Mouse (Mus musculus) heart, postnatal 10 days (tissue): ENCODE measurements around the gene Ireb2. TPM values are rescaled to one million over a fixed set of nuclear protein-coding genes. Genes with fewer than 3 reads are reported as not detected.
"Not testable (repeated sequence)": the region's sequence is repeated elsewhere in the genome, so short reads cannot be mapped to it uniquely, and the experiment has no call there.

ENCODE experiments used
- DNase-seq, 2 experiments: peaks; one replicate each; pipeline ENCODE4 v3.0.0; 2021
- intact Hi-C: fragments of 180-260 bp; cut with DNase I; formaldehyde crosslinking; loops from one replicate; pipeline ENCODE4 v1.15.1; 2025
- total RNA-seq, 2 experiments: library from RNA; stranded (reverse); gene quantifications; 2 replicates each; pipeline ENCODE4 v1.2.3; 2021

The Ireb2 gene
- 10 to 100 TPM; 43.7 to 48.7 TPM for total RNA-seq

GRCm38 (mm10) chr9:54863363-54864281 lies at the start of gene Ireb2:
TSS of gene Ireb2 (plus strand) at chr9:54863789.
- intact Hi-C loops: loop anchor here (5.0 kb wide), 1 partner anchor 89 kb away; the partner anchor contains the start of genes AY074887 and Psma4
- peak; percentile 100 for DNase-seq

DNA sequence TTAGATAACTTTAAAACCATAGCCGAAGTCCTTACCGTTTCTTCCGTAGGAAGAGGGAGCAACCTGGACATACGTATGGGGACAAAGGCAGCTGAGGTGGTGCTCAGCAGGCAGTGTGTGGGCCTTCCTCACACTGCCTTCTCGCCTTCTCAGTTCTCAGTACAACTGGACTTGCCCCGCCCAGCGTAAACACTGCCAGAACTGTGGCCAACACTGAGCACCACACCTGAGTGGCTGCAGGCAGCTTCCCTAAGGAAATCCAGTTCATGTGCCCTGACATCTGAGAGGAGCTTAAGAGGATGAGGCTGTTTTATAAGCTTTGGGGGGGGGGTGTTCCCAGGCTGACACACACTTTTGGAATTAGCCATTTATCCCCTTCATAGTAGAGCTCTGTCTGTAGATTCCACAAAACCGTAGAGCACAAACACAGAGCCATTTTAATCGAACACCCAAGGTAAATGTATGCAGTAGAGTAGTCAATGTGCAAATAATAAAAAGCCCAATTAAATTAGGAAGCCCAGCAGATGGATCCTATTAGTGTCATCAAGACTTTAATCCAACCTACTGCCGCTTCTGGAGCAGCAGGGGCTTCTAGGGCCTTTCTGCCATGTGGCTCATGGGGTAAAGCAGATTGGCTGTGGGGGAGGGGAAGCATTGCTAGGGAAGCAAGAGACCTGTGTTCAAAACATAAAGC lies 46.9 kb upstream of the Ireb2 start:
- no peak for DNase-seq
- intact Hi-C loops: no loop called here

DNA sequence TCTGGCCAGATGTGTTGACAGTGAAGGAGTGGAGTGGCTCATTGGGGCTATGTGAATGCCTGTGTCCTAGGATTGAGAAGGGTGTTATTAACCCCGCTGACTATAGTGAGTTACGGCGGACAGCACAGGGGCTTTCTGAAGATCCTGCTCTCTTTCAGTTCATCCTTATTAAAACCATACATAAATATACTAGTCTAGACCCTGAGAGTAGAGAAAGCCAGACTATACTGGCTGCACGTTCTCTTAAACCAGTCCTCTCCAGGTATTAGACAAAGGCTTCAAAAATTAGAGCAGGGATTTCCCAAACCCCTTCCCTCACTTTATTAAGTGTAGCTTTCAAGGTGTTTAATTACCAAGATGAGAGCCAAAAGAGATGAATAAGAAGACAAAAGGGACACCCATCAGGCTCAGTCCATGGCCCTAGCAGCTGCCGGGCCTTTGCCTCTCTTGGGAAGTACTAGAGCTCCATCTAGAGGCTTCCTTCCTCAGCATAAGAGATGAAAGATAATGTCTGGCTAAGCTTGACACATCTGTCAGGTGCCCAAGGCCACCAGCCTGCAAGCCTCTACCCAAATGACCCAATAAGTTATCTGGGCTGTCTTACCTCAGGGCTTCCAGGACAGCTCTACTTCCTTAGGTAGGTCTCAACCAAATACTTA lies 42.0 kb upstream of the Ireb2 start:
- peak; percentile 48 to 66 for DNase-seq
- intact Hi-C loops: loop anchor here (1.0 to 10.0 kb wide), 2 partner anchors 83 to 207 kb away; no protein-coding TSS in a partner anchor

GRCm38 (mm10) chr9:54829760-54830159 lies 33.8 kb upstream of the Ireb2 start:
- DNase-seq: peak in 1 of 2 experiments; percentile 8

DNA sequence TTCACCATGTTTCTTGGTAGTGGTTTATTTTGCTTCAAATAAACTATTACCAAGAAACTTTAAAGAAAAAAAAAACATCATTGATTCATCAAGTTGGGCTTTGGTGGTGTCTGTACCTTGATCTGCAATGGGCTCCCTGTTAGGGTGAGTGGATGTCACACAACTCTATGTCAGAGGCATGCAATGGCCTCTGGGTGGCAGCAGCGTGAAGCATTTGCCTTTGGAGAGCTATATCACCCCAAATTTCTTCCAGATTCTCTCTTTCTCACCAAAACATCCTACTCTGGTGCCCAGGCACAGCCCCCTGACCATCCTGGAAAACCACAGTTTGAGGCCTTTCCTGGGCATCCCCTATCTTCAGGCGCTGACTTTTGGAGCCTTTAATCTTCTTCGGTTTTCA lies 33.0 kb upstream of the Ireb2 start:
- peak; percentile 24 to 61 for DNase-seq
- intact Hi-C loops: loop anchor here (2.0 kb wide), 2 partner anchors 66 to 280 kb away; no protein-coding TSS in a partner anchor

More at GRCm38 (mm10) chr9:54829760-54830159, 33.8 kb upstream of the Ireb2 start:
- intact Hi-C loops: loop anchor here (2.0 to 10.0 kb wide), 3 partner anchors 67 to 281 kb away; no protein-coding TSS in a partner anchor

DNA sequence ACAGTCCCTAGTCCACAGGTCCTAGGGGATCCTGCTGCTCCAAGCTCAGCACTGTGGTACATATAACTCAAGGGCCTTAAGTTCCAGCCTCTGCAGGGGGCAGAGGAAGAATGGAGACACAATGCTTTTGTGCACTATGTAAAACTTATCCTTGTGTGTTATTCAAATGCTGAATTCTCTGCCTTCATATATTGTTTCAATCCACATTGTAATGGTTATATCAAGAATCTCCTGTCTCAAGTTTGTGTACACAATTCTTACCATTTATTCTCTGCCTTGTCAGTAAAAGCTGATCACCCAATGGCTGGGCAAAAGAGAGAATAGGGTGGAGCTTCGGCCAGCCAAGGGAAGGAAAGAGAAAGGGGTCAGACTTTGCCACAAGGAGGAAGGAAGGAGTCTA lies 29.8 kb upstream of the Ireb2 start:
- DNase-seq: no peak
- intact Hi-C loops: no loop called here

GRCm38 (mm10) chr9:54835951-54836717 lies 27.5 kb upstream of the Ireb2 start:
- DNase-seq, intact Hi-C loops: not testable (repeated sequence)

DNA sequence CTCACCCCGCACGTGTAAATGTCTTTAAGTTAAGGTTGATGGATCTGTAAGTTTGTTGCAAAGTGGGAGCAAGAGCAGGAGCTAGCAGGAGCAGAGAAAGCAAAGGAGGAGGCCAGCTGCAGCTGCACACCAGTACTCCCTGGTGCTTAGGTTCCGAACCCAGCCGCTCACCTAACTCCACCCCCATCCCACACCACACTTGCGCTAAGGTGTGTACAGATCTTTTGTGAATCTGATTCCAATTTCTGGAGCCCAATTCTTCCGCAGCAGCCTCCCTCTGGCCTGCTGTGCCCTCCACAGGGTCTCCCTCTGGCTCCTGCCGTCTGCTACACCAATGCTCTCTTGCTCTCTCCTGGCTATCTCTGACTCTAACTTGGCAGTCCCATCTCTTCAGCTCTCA lies 25.8 kb upstream of the Ireb2 start:
- intact Hi-C loops: no loop called here
- DNase-seq: no peak

- intact Hi-C loops: no loop called here
- no peak for DNase-seq
These were observed 23.4 kb upstream of the Ireb2 start for GRCm38 (mm10) chr9:54840145-54840544.

DNA sequence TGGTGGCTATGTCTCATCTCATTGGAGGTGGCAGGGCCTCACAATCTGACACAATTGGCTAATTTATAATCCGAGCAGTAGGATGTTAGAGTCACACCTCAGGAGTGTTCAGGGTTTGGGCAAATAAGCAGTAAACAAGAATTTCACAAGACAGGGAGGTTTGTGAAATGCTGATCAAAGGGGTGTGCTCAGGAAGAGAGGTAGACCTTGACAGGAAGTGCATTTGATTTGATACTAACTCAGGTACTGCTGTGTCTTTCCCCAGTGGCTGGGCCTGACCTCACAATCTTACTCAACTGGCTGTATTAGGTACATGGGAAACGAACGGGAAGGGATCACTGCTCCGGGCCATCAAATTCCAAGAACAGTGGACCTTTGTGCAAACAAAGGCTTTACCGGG lies 21.3 kb upstream of the Ireb2 start:
- intact Hi-C loops: no loop called here
- no peak for DNase-seq

GRCm38 (mm10) chr9:54843887-54844286 lies 19.7 kb upstream of the Ireb2 start:
- intact Hi-C loops: no loop called here
- DNase-seq: no peak

GRCm38 (mm10) chr9:54844556-54845176 lies 18.9 kb upstream of the Ireb2 start:
- no peak for DNase-seq
- intact Hi-C loops: no loop called here

DNA sequence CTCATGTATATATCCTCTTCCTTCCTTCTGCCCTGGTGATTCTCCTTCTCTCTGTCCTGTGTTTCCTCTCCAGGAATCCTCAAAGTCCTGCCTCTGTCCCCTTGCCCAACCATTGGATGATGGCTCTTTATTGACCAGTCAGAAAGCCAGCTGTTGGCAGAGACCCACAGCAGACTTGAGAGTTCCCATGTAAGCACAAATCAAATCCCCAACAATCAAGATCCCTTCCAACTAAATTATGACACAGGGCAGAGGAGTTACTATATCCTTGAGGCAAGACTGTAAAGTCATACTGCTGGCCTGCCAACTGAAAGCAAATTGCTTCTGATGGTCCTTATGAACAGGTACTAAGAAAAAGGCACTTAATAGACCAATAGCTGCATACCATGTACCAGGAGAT lies 15.4 kb upstream of the Ireb2 start:
- intact Hi-C loops: no loop called here

GRCm38 (mm10) chr9:54853036-54853435 lies 10.6 kb upstream of the Ireb2 start:
- intact Hi-C loops, DNase-seq: not testable (repeated sequence)

More for the DNA sequence above, 15.4 kb upstream of the Ireb2 start:
- DNase-seq: no peak

DNA sequence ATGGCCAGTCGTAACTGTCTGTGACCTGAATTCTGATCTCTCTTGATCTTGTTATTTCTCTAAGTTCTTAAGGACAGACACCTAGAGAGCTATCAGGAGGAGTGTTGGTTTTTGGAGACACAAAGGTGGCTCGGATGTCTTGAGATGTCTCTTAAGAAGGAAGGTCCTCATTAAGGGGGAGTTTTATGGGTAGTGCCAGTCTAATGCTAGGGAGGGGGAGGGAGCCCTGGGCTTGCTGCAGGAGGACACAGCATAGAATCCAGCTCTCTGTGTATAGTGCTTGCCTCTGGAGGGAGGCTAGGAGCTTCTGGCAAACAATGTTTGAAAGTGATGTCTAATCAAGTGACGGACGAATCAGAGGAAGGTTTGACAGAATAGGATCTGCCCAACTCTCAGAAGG lies 10.0 kb upstream of the Ireb2 start:
- intact Hi-C loops: no loop called here
- no peak for DNase-seq

DNA sequence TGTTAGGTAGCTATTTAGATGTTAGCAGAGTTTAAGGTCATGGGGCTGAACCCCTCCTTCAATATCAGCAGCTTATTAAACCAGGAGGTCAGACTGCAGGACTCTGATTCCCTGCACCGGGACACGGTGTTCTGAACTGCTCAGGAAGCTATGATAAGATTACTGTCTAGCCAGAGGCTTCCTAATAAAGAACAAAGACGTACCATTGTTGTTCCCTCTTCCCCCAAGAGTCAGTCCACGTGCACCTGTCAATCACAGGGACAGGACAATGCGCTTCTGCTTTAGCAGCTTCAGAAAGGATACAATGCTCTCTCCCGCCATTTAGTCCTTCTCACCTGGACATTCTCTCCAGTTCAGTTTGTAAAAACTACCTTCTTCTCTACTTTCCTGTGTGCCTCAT lies 8.0 kb upstream of the Ireb2 start:
- no peak for DNase-seq
- intact Hi-C loops: no loop called here

DNA sequence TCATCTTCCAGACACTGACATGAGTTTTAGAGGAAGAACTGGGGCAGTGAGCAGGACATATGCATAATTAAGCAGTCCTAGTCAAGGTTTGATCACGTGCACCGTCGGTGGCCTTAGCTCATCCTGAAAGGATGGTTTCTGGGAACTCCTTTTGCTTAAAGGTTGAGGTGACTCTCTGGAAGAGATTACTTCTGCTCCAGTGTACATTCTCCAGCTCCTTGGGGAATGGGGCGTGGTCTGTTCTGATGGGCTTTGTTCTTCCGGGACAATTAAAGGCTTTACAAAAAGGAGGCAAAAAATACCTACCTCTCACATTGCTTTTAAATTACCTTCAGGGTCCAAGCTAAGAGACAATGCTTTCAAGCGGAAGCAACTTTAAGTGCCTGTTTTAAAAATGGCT lies 7.5 kb upstream of the Ireb2 start:
- no peak for DNase-seq
- intact Hi-C loops: no loop called here

- intact Hi-C loops: no loop called here
- no peak for DNase-seq
These were observed 6.1 kb upstream of the Ireb2 start for GRCm38 (mm10) chr9:54857474-54857873.

DNA sequence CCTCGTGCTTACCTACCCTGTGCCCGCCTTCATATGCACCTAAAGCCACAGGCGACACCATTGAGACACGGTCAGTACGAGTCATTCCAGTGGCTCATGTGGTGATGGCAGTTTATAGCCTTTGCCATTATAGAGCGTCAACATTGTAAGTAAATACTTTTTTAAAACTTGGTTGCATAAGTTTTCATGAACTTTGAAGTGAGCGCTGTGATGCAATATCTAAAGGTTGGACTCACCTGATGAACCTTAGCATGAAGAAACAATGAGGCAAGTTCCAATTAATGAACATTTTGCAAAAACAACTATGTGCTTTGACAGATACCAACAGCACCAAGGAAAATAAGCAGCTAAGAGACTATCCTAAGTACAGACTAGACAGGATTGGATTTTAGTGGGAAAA lies 3.1 kb upstream of the Ireb2 start:
- intact Hi-C loops: loop anchor here (5.0 kb wide), 1 partner anchor 92 kb away; the partner anchor contains the start of genes AY074887 and Psma4
- DNase-seq: no peak

- no peak for DNase-seq
- intact Hi-C loops: no loop called here
These were observed 15.2 kb downstream of the Ireb2 start for GRCm38 (mm10) chr9:54878759-54879158.
